Mouse (Mus musculus): ENCODE data around the gene Gjc2. TPM values are rescaled to one million over a fixed set of nuclear protein-coding genes. Genes with fewer than 3 reads are reported as not detected.
A peak's percentile ranks its signal among the peaks of the same experiment; 100 is the strongest.

Gene Gjc2
- total RNA-seq, 2 experiments from 2014 or later: 0.23 to 0.33 TPM

- DNase-seq (ENCODE audit: low spot score): peak; percentile 50
These were observed 26.0 kb upstream of the Gjc2 start for GRCm38 (mm10) chr11:59209003-59209441.

GRCm38 (mm10) chr11:59208153-59208831, 25.3 kb upstream of the Gjc2 start, which contains the start of gene 2310033P09Rik:
2310033P09Rik (plus strand) TSS chr11:59208321.
- peak; percentile 91 for DNase-seq (ENCODE audit: low spot score)

- DNase-seq (ENCODE audit: low spot score): peak; percentile 93
These were observed 19.3 kb upstream of the Gjc2 start, which contains the start of gene Mrpl55 for GRCm38 (mm10) chr11:59202081-59202995. Mrpl55 (plus strand) TSS chr11:59202486.

- DNase-seq (ENCODE audit: low spot score): no peak
These were observed 18.4 kb upstream of the Gjc2 start for GRCm38 (mm10) chr11:59201216-59202002.

GRCm38 (mm10) chr11:59196230-59196629, 13.2 kb upstream of the Gjc2 start:
- DNase-seq (ENCODE audit: low spot score): no peak

- DNase-seq (ENCODE audit: low spot score): no peak
These were observed 9.0 kb upstream of the Gjc2 start, which contains the start of gene Guk1 for GRCm38 (mm10) chr11:59192059-59192386. Guk1 (minus strand) TSS chr11:59192212.

GRCm38 (mm10) chr11:59191231-59192058, 8.4 kb upstream of the Gjc2 start:
- peak; percentile 88 for DNase-seq (ENCODE audit: low spot score)

GRCm38 (mm10) chr11:59187706-59188105, 4.7 kb upstream of the Gjc2 start:
- DNase-seq (ENCODE audit: low spot score): no peak

GRCm38 (mm10) chr11:59185490-59185889, 2.5 kb upstream of the Gjc2 start:
- DNase-seq (ENCODE audit: low spot score): no peak

GRCm38 (mm10) chr11:59183821-59184220, 808 bp upstream of the Gjc2 start:
- DNase-seq (ENCODE audit: low spot score): peak; percentile 85

- DNase-seq (ENCODE audit: low spot score): no peak
These were observed 6.1 kb downstream of the Gjc2 start for GRCm38 (mm10) chr11:59176921-59177320.

GRCm38 (mm10) chr11:59176475-59176874, 6.5 kb downstream of the Gjc2 start:
- DNase-seq (ENCODE audit: low spot score): no peak

- DNase-seq (ENCODE audit: low spot score): no peak
These were observed 8.7 kb downstream of the Gjc2 start for GRCm38 (mm10) chr11:59174189-59174838.

- DNase-seq (ENCODE audit: low spot score): no peak
These were observed 12.5 kb downstream of the Gjc2 start for GRCm38 (mm10) chr11:59170549-59170948.

GRCm38 (mm10) chr11:59169807-59170206, 13.2 kb downstream of the Gjc2 start:
- DNase-seq (ENCODE audit: low spot score): no peak

GRCm38 (mm10) chr11:59165616-59166241, 17.3 kb downstream of the Gjc2 start:
- DNase-seq (ENCODE audit: low spot score): no peak

- DNase-seq (ENCODE audit: low spot score): no peak
These were observed 18.6 kb downstream of the Gjc2 start for GRCm38 (mm10) chr11:59164384-59164783.

- DNase-seq (ENCODE audit: low spot score): peak; percentile 98
These were observed 19.5 kb downstream of the Gjc2 start, which contains the start of gene Iba57 for GRCm38 (mm10) chr11:59163255-59164236. Iba57 (minus strand) TSS chr11:59163739.
